Mouse (Mus musculus) forebrain, postnatal 0 days (tissue): ENCODE data around the gene Gabrr3. TPM values are rescaled to one million over a fixed set of nuclear protein-coding genes. Genes with fewer than 3 reads are reported as not detected.

Experiments used
- ATAC-seq: fragments of 200-750 bp; cut with Nextera tagmentation; 2 replicates; pipeline ENCODE4 v1.8.0; 2017; ENCODE audit warnings: mild to moderate bottlenecking, moderate library complexity
- DNase-seq: peaks from one replicate; pipeline ENCODE4 v3.0.0-alpha.2; 2015
- H3K27ac ChIP-seq: fragments of 300-500 bp; sonication (generic); 2 replicates; pipeline ENCODE4 v1.5.1; 2014; ENCODE audit warnings: low read depth, mild to moderate bottlenecking, antibody characterized with exemption, low read length, moderate library complexity, mixed read lengths
- H3K27me3 ChIP-seq: fragments of 300-500 bp; sonication (generic); 2 replicates; pipeline ENCODE4 v1.6.1; 2014; ENCODE audit warnings: mild to moderate bottlenecking, low read length, mixed read lengths; ENCODE audit not compliant: insufficient read depth
- H3K36me3 ChIP-seq: fragments of 300-500 bp; sonication (generic); 2 replicates; pipeline ENCODE4 v1.6.1; 2014; ENCODE audit warnings: mild to moderate bottlenecking, moderate library complexity; ENCODE audit not compliant: insufficient read depth
- H3K4me1 ChIP-seq: fragments of 300-500 bp; sonication (generic); 2 replicates; pipeline ENCODE4 v1.6.1; 2014; ENCODE audit warnings: antibody characterized with exemption; ENCODE audit not compliant: insufficient read depth
- H3K4me2 ChIP-seq: fragments of 300-500 bp; sonication (generic); 2 replicates; pipeline ENCODE4 v1.6.1; 2014; ENCODE audit warnings: low read depth, mild to moderate bottlenecking, moderate library complexity
- H3K4me3 ChIP-seq: fragments of 300-500 bp; sonication (generic); 2 replicates; pipeline ENCODE4 v1.5.1; 2014; ENCODE audit warnings: low read depth, low read length, mixed read lengths
- H3K9ac ChIP-seq: fragments of 300-500 bp; sonication (generic); 2 replicates; pipeline ENCODE4 v1.6.1; 2014; ENCODE audit warnings: mild to moderate bottlenecking
- H3K9me3 ChIP-seq: fragments of 300-500 bp; sonication (generic); 2 replicates; pipeline ENCODE4 v1.6.1; 2016; ENCODE audit warnings: low read length
- CTCF ChIP-seq: sonication (generic); IDR thresholded peaks from 2 replicates; pipeline ENCODE4 v1.5.1; 2016; ENCODE audit warnings: antibody characterized with exemption, control low read depth, low read depth
- WGBS: fragments of 180-500 bp; shearing (Covaris S2); extraction: QIAGEN DNeasy Blood & Tissue Kit; methylation state at CpG from one replicate; pipeline ENCODE4 v1.1.7; 2014; 5-methylcytosine and 5-hydroxymethylcytosine counted together
- polyA plus RNA-seq: library from polyadenylated mRNA; unstranded; fragments of >200 nt; fragmentation: Nextera tagmentation; extraction: Ambion mirVana; gene quantifications from 2 replicates; pipeline ENCODE4 v1.2.1, GENCODE M21; 2015
- total RNA-seq: library from RNA; depleted of rRNA; stranded (reverse); fragments of >200 nt; gene quantifications from 2 replicates; pipeline ENCODE4 v1.2.3, GENCODE M21; 2014

Gene Gabrr3
- total and polyA plus RNA-seq, 2 experiments from 2014 or later = not detected

GRCm38 (mm10) chr16:59409341-59409748, 2.2 kb downstream of the Gabrr3 start:
- WGBS = 44% methylated on average over 15 of the region's 15 CpGs
- Histone ChIP-seq H3K4me1 (no peaks in the 10 kb centered on the region), H3K4me2 (no peak overlapping the region), H3K27ac (no peak overlapping the region), H3K27me3 (no peaks in the 10 kb centered on the region), H3K36me3 (no peaks in the 10 kb centered on the region), H3K9ac (no peak overlapping the region), H3K9me3 (no peaks in the 10 kb centered on the region), H3K4me3 (no peak overlapping the region)
- TF ChIP-seq CTCF = no peak
- ATAC-seq (0 out of 2 replicates have a peak, but pooled peaks have one; percentile 20), DNase-seq (peak; percentile 22)

GRCm38 (mm10) chr16:59409800-59410199, 2.7 kb downstream of the Gabrr3 start:
- Histone ChIP-seq H3K27ac (no peak overlapping the region), H3K9me3 (no peaks in the 10 kb centered on the region), H3K36me3 (no peaks in the 10 kb centered on the region), H3K4me3 (no peak overlapping the region), H3K4me2 (no peak overlapping the region), H3K4me1 (no peaks in the 10 kb centered on the region), H3K27me3 (no peaks in the 10 kb centered on the region), H3K9ac (no peak overlapping the region)
- 55% methylated on average over 2 of the region's 2 CpGs for WGBS
- TF ChIP-seq CTCF = no peak
- ATAC-seq (no peak), DNase-seq (no peak)

GRCm38 (mm10) chr16:59413475-59413874, 6.3 kb downstream of the Gabrr3 start:
- 51% methylated on average over 4 of the region's 4 CpGs for WGBS
- ATAC-seq (no peak), DNase-seq (peak; percentile 40)
- H3K4me2 ChIP-seq = no peak overlapping the region
- no peak for TF ChIP-seq CTCF
- H3K9me3 ChIP-seq = no peaks in the 10 kb centered on the region
- no peaks in the 10 kb centered on the region for H3K4me1 ChIP-seq
- no peak overlapping the region for H3K27ac ChIP-seq
- no peaks in the 10 kb centered on the region for H3K36me3 ChIP-seq
- H3K27me3 ChIP-seq = no peaks in the 10 kb centered on the region
- H3K4me3 ChIP-seq = no peak overlapping the region
- H3K9ac ChIP-seq = no peak overlapping the region

- no peak overlapping the region for H3K4me3 ChIP-seq
- no peak overlapping the region for H3K9ac ChIP-seq
- no peak for TF ChIP-seq CTCF
- no peaks in the 10 kb centered on the region for H3K36me3 ChIP-seq
- DNase-seq (no peak), ATAC-seq (no peak)
- H3K9me3 ChIP-seq = no peaks in the 10 kb centered on the region
- H3K27me3 ChIP-seq = no peaks in the 10 kb centered on the region
- no peak overlapping the region for H3K27ac ChIP-seq
- WGBS = 64% methylated on average over 9 of the region's 9 CpGs
- H3K4me1 ChIP-seq = no peaks in the 10 kb centered on the region
- no peak overlapping the region for H3K4me2 ChIP-seq
Measured at GRCm38 (mm10) chr16:59420237-59420866, 13.2 kb downstream of the Gabrr3 start.

- no peak overlapping the region for H3K4me3 ChIP-seq
- H3K4me2 ChIP-seq = no peak overlapping the region
- H3K27ac ChIP-seq = no peak overlapping the region
- no peaks in the 10 kb centered on the region for H3K27me3 ChIP-seq
- no peaks in the 10 kb centered on the region for H3K9me3 ChIP-seq
- ATAC-seq = peak; percentile 89
- no peak overlapping the region for H3K9ac ChIP-seq
- TF ChIP-seq CTCF = peak; percentile 89
- WGBS = 7% methylated on average over 6 of the region's 6 CpGs
- DNase-seq = peak; percentile 91
- no peaks in the 10 kb centered on the region for H3K36me3 ChIP-seq
- H3K4me1 ChIP-seq = no peaks in the 10 kb centered on the region
Measured at GRCm38 (mm10) chr16:59420867-59421251, 13.7 kb downstream of the Gabrr3 start.

- WGBS = 58% methylated on average over 13 of the region's 13 CpGs
- Histone ChIP-seq H3K4me1 (no peaks in the 10 kb centered on the region), H3K9ac (no peak overlapping the region), H3K4me3 (no peak overlapping the region), H3K9me3 (no peaks in the 10 kb centered on the region), H3K36me3 (no peaks in the 10 kb centered on the region), H3K4me2 (no peak overlapping the region), H3K27me3 (no peaks in the 10 kb centered on the region), H3K27ac (no peak overlapping the region)
- DNase-seq (no peak), ATAC-seq (no peak)
- no peak for TF ChIP-seq CTCF
Measured at GRCm38 (mm10) chr16:59421571-59422345, 14.6 kb downstream of the Gabrr3 start.

GRCm38 (mm10) chr16:59427960-59428359, 20.8 kb downstream of the Gabrr3 start:
- ATAC-seq (no peak), DNase-seq (no peak)
- TF ChIP-seq CTCF = no peak
- no peak overlapping the region for H3K27ac ChIP-seq
- H3K4me3 ChIP-seq = no peak overlapping the region
- H3K27me3 ChIP-seq = no peaks in the 10 kb centered on the region
- no peak overlapping the region for H3K4me2 ChIP-seq
- H3K9ac ChIP-seq = no peak overlapping the region
- 66% methylated on average over 7 of the region's 7 CpGs for WGBS
- H3K4me1 ChIP-seq = no peaks in the 10 kb centered on the region
- H3K36me3 ChIP-seq = no peaks in the 10 kb centered on the region
- H3K9me3 ChIP-seq = no peaks in the 10 kb centered on the region
